Mouse (Mus musculus) lung, embryonic 16.5 days (tissue): ENCODE measurements around the gene Nkx1-2. TPM values are rescaled to one million over a fixed set of nuclear protein-coding genes. Genes with fewer than 3 reads are reported as not detected.
A peak's percentile ranks its signal among the peaks of the same experiment; 100 is the strongest.

Experiments used
- ATAC-seq: fragments of 200-750 bp; cut with Nextera tagmentation; 2 replicates; pipeline ENCODE4 v1.8.0; 2017; ENCODE audit warnings: low read depth, mild to moderate bottlenecking, moderate library complexity
- H3K27ac ChIP-seq: fragments of 300-500 bp; sonication (generic); 2 replicates; pipeline ENCODE4 v1.5.1; 2014; ENCODE audit warnings: mild to moderate bottlenecking, control low read depth, low read length
- H3K27me3 ChIP-seq: fragments of 300-500 bp; sonication (generic); 2 replicates; pipeline ENCODE4 v1.6.1; 2014; ENCODE audit warnings: low read depth, low read length, mixed read lengths; ENCODE audit not compliant: control insufficient read depth, insufficient read depth
- H3K36me3 ChIP-seq: fragments of 300-500 bp; sonication (generic); 2 replicates; pipeline ENCODE4 v1.6.1; 2014; ENCODE audit warnings: low read length; ENCODE audit not compliant: control insufficient read depth, insufficient read depth
- H3K4me1 ChIP-seq: fragments of 300-500 bp; sonication (generic); replicated peaks from 2 replicates; pipeline ENCODE4 v1.6.1; 2014; ENCODE audit warnings: low read length, mixed read lengths; ENCODE audit not compliant: control insufficient read depth, insufficient read depth
- H3K4me2 ChIP-seq: fragments of 300-500 bp; sonication (generic); 2 replicates; pipeline ENCODE4 v1.6.1; 2014; ENCODE audit warnings: low read depth, low read length, control low read depth
- H3K4me3 ChIP-seq: fragments of 300-500 bp; sonication (generic); 2 replicates; pipeline ENCODE4 v1.5.1; 2014; ENCODE audit warnings: mild to moderate bottlenecking, low read length, control low read depth
- H3K9ac ChIP-seq: fragments of 300-500 bp; sonication (generic); 2 replicates; pipeline ENCODE4 v1.6.1; 2014; ENCODE audit warnings: low read length, control low read depth
- H3K9me3 ChIP-seq: fragments of 300-500 bp; sonication (generic); 2 replicates; pipeline ENCODE4 v1.6.1; 2016; ENCODE audit warnings: low read length; ENCODE audit not compliant: control insufficient read depth
- WGBS: fragments of 180-500 bp; shearing (Covaris S2); extraction: QIAGEN DNeasy Blood & Tissue Kit; methylation state at CpG from one replicate; pipeline ENCODE4 v1.1.7; 2014; 5-methylcytosine and 5-hydroxymethylcytosine counted together
- polyA plus RNA-seq: library from polyadenylated mRNA; unstranded; fragments of >200 nt; fragmentation: Nextera tagmentation; extraction: Ambion mirVana; gene quantifications from 2 replicates; pipeline ENCODE4 v1.2.1, GENCODE M21; 2015

Nkx1-2 gene
- polyA plus RNA-seq, result not detected in 2 replicates

DNA sequence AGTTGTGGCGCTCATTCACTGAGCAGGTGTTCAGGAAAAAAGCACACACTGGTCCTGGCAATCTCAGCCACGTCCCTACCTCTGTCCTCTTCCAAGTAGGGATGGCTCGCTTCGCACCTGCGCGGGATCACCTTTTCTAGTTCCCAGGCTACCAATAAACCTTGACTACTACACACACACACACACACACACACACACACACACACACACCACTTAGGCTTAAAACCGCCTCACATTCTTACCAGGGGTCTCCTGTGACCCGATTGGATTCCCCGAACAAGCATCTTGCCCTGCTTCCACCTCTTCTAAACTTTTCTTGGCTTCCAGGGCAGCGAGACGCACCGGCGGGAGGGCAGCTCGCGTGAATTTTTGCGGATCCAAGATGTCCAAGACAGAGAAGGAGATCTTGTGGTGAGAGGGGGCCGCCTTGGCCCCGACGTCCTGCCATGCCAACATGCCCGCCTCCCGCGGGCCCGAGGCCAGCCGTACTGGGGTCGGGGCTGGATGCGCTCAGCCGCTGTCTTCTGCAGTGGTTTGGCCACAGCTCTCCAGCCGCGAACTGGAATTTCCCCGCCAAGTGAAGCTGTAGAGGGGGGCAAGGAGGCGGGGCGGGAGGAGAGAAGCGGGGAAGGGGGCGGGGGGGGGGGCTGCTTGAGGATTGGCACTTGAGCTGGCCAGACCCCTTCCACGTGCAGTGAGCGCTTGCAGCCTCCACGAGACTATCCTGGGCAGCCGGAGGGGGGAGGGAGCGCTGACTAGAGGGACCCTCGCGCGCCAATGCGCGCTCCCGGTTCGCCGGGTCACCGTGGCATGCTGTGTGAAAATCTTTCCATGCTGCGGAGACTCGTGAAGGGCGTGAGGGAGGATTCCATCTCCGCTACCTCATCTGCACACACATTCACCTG lies at the start of gene Nkx1-2:
Gene Nkx1-2, minus strand, starts transcription at position 567 of the 905 bp plus-strand sequence.
- no peak within 1 kb of the TSS for H3K27ac ChIP-seq
- no peaks in the 10 kb centered on the region for H3K9me3 ChIP-seq
- peak; percentile 44; the same call in 1 of the 2 replicates for ATAC-seq
- peak within 1 kb of the TSS; percentile 42 for H3K4me3 ChIP-seq
- H3K9ac ChIP-seq, result no peak within 1 kb of the TSS
- no peaks in the 10 kb centered on the region for H3K36me3 ChIP-seq
- H3K27me3 ChIP-seq, result peaks cover 83% of the 10 kb centered on the region
- under 1% methylated on average over 48 of the region's 52 CpGs for WGBS
- H3K4me2 ChIP-seq, result peak within 1 kb of the TSS; percentile 63
- peaks cover 19% of the 10 kb centered on the region for H3K4me1 ChIP-seq

DNA sequence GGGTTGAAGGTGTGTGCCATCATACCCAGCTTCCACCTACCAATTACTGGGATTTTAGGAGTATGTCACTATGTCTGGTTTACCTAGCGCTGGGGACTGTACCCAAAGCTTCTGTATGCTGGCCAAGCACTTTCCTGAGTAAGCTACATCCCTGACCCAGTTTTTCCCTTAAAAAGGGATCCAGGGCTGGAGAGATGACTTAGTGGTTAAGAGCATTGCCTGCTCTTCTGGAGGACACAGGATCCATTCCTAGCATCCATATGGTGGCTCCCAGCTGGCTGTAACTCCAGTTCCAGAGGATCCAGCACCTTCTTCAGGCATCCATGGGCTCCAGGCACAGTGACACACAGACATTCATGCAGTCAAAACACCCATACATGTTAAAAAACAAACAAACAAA lies 47.1 kb upstream of the Nkx1-2 start:
- no peaks in the 10 kb centered on the region for H3K9me3 ChIP-seq
- no peaks in the 10 kb centered on the region for H3K27me3 ChIP-seq
- H3K27ac ChIP-seq, result no peak overlapping the region
- WGBS, result 100% methylated on average over 1 of the region's 1 CpGs
- H3K9ac ChIP-seq, result no peak overlapping the region
- no peaks in the 10 kb centered on the region for H3K4me1 ChIP-seq
- H3K4me3 ChIP-seq, result no peak overlapping the region
- no peak for ATAC-seq
- H3K36me3 ChIP-seq, result no peaks in the 10 kb centered on the region
- H3K4me2 ChIP-seq, result no peak overlapping the region

DNA sequence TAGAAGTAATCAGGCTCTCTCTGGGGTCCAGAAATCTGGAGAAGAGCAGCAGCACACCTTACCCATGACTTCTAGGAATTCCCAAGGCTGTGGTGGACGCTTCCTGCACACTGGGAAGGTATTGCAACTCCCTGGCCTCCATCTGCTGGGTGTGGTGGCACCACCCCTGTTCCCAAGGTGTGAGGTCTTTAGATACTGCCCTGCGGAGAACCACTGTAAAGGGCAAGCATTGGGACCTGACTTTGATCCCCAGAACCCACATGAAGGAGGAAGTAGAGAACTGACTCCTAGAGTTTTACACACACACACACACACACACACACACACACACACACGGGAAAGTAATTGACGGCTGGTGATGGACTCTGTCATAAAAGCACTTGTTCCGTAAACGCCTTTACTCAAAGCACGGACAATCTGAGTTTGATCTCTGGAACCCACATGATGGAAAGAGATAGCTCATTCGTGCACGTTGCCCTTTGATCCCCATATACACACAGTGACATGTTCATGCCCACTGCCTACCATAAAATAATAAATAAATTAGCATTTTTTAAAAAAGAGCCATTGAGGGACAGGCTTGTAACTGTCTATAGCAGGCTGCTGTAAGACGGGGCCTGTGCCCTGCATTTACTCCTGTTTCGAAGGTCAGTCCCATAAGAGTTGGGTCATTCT lies 45.3 kb upstream of the Nkx1-2 start:
- no peak overlapping the region for H3K27ac ChIP-seq
- no peaks in the 10 kb centered on the region for H3K9me3 ChIP-seq
- 77% methylated on average over 11 of the region's 11 CpGs for WGBS
- H3K36me3 ChIP-seq, result no peaks in the 10 kb centered on the region
- no peak overlapping the region for H3K4me3 ChIP-seq
- no peaks in the 10 kb centered on the region for H3K4me1 ChIP-seq
- H3K4me2 ChIP-seq, result no peak overlapping the region
- H3K27me3 ChIP-seq, result no peaks in the 10 kb centered on the region
- no peak for ATAC-seq
- H3K9ac ChIP-seq, result no peak overlapping the region

DNA sequence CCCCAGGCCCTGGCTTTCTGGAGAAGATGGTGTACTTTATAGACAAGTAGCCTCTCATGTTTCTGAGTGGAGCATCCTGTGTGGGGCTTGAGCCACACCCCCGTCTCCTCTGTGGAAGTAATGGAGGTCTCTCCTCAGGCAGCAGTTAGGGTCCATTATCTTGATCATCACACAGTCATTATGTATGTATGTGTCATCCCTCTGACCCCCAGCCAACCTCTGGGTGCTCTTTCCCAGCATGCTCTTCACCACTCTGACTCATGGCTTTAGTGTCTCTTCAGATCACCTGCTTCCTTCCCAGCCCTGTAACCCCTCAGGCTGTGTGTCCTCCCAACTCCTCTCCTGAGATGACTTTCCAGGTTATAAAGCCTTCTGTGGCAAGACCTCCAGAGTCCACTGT lies 42.2 kb upstream of the Nkx1-2 start:
- Histone ChIP-seq H3K27ac (no peak overlapping the region), H3K9ac (no peak overlapping the region), H3K36me3 (no peaks in the 10 kb centered on the region), H3K27me3 (no peaks in the 10 kb centered on the region), H3K4me3 (no peak overlapping the region), H3K4me1 (peaks cover 12% of the 10 kb centered on the region), H3K4me2 (no peak overlapping the region), H3K9me3 (no peaks in the 10 kb centered on the region)
- ATAC-seq, result no peak
- WGBS, result 74% methylated on average over 1 of the region's 1 CpGs

DNA sequence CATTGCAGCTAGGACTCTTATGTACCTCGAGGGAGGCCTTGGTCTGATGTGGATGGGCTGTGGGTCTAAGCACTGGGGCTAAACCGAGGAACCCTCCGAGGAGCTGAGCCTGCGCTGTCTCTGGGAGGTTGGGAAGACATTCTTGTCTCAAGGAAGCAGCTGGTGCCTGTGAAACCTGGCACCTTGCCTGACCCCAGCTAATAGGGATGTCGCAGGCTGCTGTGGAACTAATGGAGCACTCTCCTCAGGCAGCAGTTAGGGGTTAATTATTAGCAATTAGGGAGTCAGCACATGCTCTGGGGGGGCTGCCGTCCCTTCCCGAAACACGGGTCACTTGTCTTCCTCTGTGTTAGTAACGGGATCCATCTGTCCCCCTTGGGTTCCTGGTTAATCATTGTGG lies 41.5 kb upstream of the Nkx1-2 start:
- ATAC-seq, result no peak
- Histone ChIP-seq H3K4me3 (no peak overlapping the region), H3K36me3 (no peaks in the 10 kb centered on the region), H3K27me3 (no peaks in the 10 kb centered on the region), H3K4me2 (no peak overlapping the region), H3K9ac (no peak overlapping the region), H3K4me1 (peaks cover 12% of the 10 kb centered on the region), H3K9me3 (no peaks in the 10 kb centered on the region), H3K27ac (no peak overlapping the region)
- WGBS, result 26% methylated on average over 9 of the region's 9 CpGs

DNA sequence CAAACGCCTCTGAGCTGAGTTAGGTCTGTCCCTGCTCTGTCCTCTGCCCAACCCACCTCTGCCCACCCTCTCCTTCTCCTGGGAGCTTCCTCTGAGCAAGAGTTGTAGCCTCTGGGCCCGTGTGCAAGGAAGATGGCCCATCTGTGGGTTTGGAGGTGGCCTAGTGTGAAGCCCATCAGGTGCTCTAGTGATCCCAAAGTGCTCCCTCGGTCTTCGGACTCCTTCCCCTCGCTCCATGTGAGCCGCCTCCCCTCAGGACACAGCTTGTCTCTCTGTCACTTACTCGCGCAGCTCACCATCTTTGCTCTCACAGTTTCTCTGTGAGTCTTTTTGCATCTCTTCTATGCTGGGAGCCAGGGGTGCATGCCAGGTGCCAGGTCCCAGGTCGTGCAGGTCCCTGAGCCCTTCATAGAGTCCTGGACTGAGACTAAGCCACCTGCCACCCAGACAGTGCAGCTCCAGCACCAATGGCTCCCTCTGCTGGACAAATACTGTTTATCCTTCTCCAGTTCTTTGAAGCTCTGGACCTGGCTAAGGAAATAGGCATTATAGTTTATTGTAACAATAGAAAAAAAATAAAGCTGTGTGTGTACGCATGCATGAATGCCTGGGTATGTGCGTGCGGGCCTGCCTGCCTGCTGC lies 39.1 kb upstream of the Nkx1-2 start:
- H3K9me3 ChIP-seq, result no peaks in the 10 kb centered on the region
- H3K9ac ChIP-seq, result no peak overlapping the region
- ATAC-seq, result peak; percentile 71
- no peaks in the 10 kb centered on the region for H3K36me3 ChIP-seq
- no peaks in the 10 kb centered on the region for H3K27me3 ChIP-seq
- no peak overlapping the region for H3K4me3 ChIP-seq
- no peak overlapping the region for H3K27ac ChIP-seq
- WGBS, result 55% methylated on average over 12 of the region's 12 CpGs
- no peak overlapping the region for H3K4me2 ChIP-seq
- peaks cover 12% of the 10 kb centered on the region for H3K4me1 ChIP-seq

DNA sequence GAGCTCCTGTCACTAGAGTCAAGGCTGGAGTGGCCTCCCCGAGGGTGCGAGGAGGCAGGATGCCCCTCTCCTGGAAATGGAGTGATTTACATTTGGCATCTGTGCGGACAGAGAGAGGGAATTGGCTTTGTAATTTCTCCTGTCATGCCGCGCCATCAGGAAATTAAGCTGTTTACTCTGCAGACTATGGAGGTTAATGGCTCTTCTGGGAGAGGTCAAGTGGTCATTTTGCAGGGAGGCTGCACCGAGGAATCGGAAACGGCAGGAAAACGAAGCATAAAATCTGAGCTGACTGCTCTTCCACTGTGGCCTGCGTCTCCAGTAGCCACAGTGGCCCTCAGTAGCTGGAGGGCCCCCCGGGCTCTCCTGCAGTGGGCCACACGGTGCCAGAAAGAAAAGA lies 37.9 kb upstream of the Nkx1-2 start:
- H3K9me3 ChIP-seq, result no peaks in the 10 kb centered on the region
- no peak overlapping the region for H3K4me3 ChIP-seq
- peaks cover 12% of the 10 kb centered on the region for H3K4me1 ChIP-seq
- no peaks in the 10 kb centered on the region for H3K27me3 ChIP-seq
- ATAC-seq, result peak; percentile 26; the same call in 1 of the 2 replicates
- H3K9ac ChIP-seq, result no peak overlapping the region
- no peaks in the 10 kb centered on the region for H3K36me3 ChIP-seq
- H3K4me2 ChIP-seq, result no peak overlapping the region
- WGBS, result 20% methylated on average over 12 of the region's 12 CpGs
- no peak overlapping the region for H3K27ac ChIP-seq

DNA sequence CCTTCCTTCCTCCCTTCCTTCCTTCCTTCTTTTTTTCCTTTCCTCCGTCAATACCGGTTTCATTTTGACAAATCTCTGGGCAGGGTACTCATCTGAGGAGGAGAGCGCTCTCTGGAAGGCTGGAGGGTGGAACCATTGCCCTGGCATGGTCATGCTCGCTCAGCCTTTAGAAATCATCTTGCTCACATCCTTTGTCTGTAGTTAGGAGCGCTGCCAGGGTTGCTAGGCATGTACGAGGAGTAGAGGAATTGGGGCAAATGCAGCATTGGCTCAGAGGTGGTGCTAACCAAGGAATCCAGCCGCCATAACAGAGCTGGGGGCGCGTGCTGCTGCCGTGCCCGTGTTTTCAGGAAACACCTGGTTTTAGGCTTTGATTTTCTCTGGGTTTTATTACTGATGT lies 31.9 kb upstream of the Nkx1-2 start:
- ATAC-seq, result no peak
- Histone ChIP-seq H3K27me3 (no peaks in the 10 kb centered on the region), H3K27ac (no peak overlapping the region), H3K9ac (no peak overlapping the region), H3K4me1 (no peaks in the 10 kb centered on the region), H3K36me3 (no peaks in the 10 kb centered on the region), H3K4me3 (no peak overlapping the region), H3K9me3 (no peaks in the 10 kb centered on the region), H3K4me2 (no peak overlapping the region)
- 82% methylated on average over 11 of the region's 11 CpGs for WGBS

DNA sequence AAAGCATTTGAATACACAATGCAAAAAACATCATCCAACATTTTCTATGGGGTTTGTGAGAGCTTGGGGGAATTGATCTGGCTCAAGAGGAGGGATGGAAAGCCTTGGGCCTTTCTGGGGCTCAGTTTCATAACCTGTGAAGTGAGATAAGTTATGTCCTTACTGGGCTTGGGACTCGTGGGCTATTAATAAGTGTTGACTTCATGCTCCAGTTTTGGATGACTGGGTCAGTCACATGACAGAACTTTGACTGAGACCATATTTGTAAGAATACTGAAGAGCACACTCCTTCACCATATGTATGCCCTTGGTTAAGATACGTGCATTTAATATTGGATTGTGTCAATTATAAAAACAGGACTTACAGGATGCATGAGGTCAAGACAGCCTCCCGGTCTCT lies 28.0 kb upstream of the Nkx1-2 start:
- no peak overlapping the region for H3K27ac ChIP-seq
- ATAC-seq, result no peak

More for the DNA sequence above, 28.0 kb upstream of the Nkx1-2 start:
- WGBS, result 73% methylated on average over 3 of the region's 3 CpGs
- Histone ChIP-seq H3K4me1 (no peaks in the 10 kb centered on the region), H3K4me3 (no peak overlapping the region), H3K27me3 (no peaks in the 10 kb centered on the region), H3K36me3 (no peaks in the 10 kb centered on the region), H3K4me2 (no peak overlapping the region), H3K9ac (no peak overlapping the region), H3K9me3 (no peaks in the 10 kb centered on the region)
